Comparison of ENCODE assay signal across 20 mouse cellular contexts in genomic region chr9:108912308-108912707, GRCm38 (mm10). TPM values are rescaled to one million over a fixed set of nuclear protein-coding genes. Genes with fewer than 3 reads are reported as not detected.
"Had no signal": no experiment of that assay in that cellular context is flagged by ENCODE, and none has a peak within 500 bp of the region (broad histone marks: within the 10 kb centered on the region; RNA-seq: fewer than 3 reads in every experiment).

No protein-coding gene starts in this region.

- H3K4me1 ChIP-seq: intestine, embryonic 15.5 days; limb, embryonic 10.5 days had no signal

- DNase-seq: kidney, adult 18-20 months; layer of hippocampus, adult 9-11 months; liver, embryonic 13.5 days; lung, embryonic 14.5 days; thymus, adult 18-20 months; thymus, postnatal 36 days had no signal

- H3K9me3 ChIP-seq: intestine, embryonic 15.5 days; limb, embryonic 10.5 days; limb, embryonic 13.5 days; liver, embryonic 13.5 days; megakaryocyte, embryonic 14.5 days; midbrain, embryonic 10.5 days; midbrain, embryonic 13.5 days had no signal

- H3K4me3 ChIP-seq: intestine, embryonic 15.5 days; layer of hippocampus, adult 2 months; limb, embryonic 10.5 days; limb, embryonic 13.5 days; liver, embryonic 13.5 days; megakaryocyte, embryonic 14.5 days; midbrain, embryonic 10.5 days; midbrain, embryonic 13.5 days had no signal

- ATAC-seq: intestine, embryonic 15.5 days; lung, postnatal 0 days; midbrain, embryonic 13.5 days had no signal

- H3K27ac ChIP-seq: intestine, embryonic 15.5 days; kidney, postnatal 0 days; layer of hippocampus, adult 2 months; limb, embryonic 10.5 days; limb, embryonic 13.5 days; liver, embryonic 13.5 days; midbrain, embryonic 10.5 days; midbrain, embryonic 13.5 days had no signal

- H3K4me2 ChIP-seq: intestine, embryonic 15.5 days; limb, embryonic 13.5 days; liver, embryonic 13.5 days; lung, embryonic 14.5 days; midbrain, embryonic 13.5 days had no signal

- H3K36me3 ChIP-seq: intestine, embryonic 15.5 days; limb, embryonic 10.5 days; limb, embryonic 13.5 days; liver, embryonic 13.5 days; midbrain, embryonic 10.5 days had no signal

- H3K27me3 ChIP-seq: intestine, embryonic 15.5 days; limb, embryonic 13.5 days; liver, embryonic 13.5 days; midbrain, embryonic 13.5 days had no signal

- H3K9ac ChIP-seq: intestine, embryonic 15.5 days; limb, embryonic 13.5 days; liver, embryonic 13.5 days; lung, embryonic 14.5 days; midbrain, embryonic 13.5 days had no signal

RNA-seq across cellular contexts. Expression of gene Tmem89, which starts 2.1 kb away (rescaled TPM):
- total RNA-seq: left cerebral cortex, adult 18-20 months had no signal
- polyA plus RNA-seq: intestine, embryonic 15.5 days; kidney, postnatal 0 days; limb, embryonic 10.5 days; limb, embryonic 13.5 days; liver, embryonic 13.5 days; liver, embryonic 16.5 days; lung, embryonic 14.5 days; midbrain, embryonic 10.5 days; neural tube, embryonic 11.5 days; neural tube, embryonic 14.5 days; urinary bladder, adult 2 months had no signal
